Mouse (Mus musculus) intestine, embryonic 14.5 days (tissue): ENCODE results near the gene Lrmda. TPM values are rescaled to one million over a fixed set of nuclear protein-coding genes. Genes with fewer than 3 reads are reported as not detected.

Source experiments
- ATAC-seq: fragments of 200-750 bp; cut with Nextera tagmentation; replicated peaks from 2 replicates; pipeline ENCODE4 v1.8.0; 2017; ENCODE audit warnings: low read depth, moderate number of reproducible peaks, moderate TSS enrichment, moderate library complexity; ENCODE audit not compliant: low FRiP score, low TSS enrichment
- DNase-seq: peaks from one replicate; pipeline ENCODE4 v3.0.0-alpha.2; 2018; ENCODE audit warnings: low spot score
- H3K27ac ChIP-seq: fragments of 300-500 bp; sonication (generic); 2 replicates; pipeline ENCODE4 v1.5.1; 2014; ENCODE audit warnings: low read depth, mild to moderate bottlenecking, control low read depth
- H3K27me3 ChIP-seq: fragments of 300-500 bp; sonication (generic); replicated peaks from 2 replicates; pipeline ENCODE4 v1.6.1; 2014; ENCODE audit warnings: low read length, control low read depth; ENCODE audit not compliant: control insufficient read depth, insufficient read depth
- H3K36me3 ChIP-seq: fragments of 300-500 bp; sonication (generic); 2 replicates; pipeline ENCODE4 v1.6.1; 2014; ENCODE audit warnings: low read length, control low read depth; ENCODE audit not compliant: control insufficient read depth, insufficient read depth
- H3K4me1 ChIP-seq: fragments of 300-500 bp; sonication (generic); replicated peaks from 2 replicates; pipeline ENCODE4 v1.6.1; 2014; ENCODE audit warnings: low read length, control low read depth, mixed read lengths; ENCODE audit not compliant: control insufficient read depth, insufficient read depth
- H3K4me2 ChIP-seq: fragments of 300-500 bp; sonication (generic); 2 replicates; pipeline ENCODE4 v1.6.1; 2014; ENCODE audit warnings: low read length
- H3K4me3 ChIP-seq: fragments of 300-500 bp; sonication (generic); 2 replicates; pipeline ENCODE4 v1.5.1; 2014; ENCODE audit warnings: low read depth, low read length, control low read depth, mixed read lengths
- H3K9ac ChIP-seq: fragments of 300-500 bp; sonication (generic); 2 replicates; pipeline ENCODE4 v1.6.1; 2014; ENCODE audit warnings: mild to moderate bottlenecking, low read length
- H3K9me3 ChIP-seq: fragments of 300-500 bp; sonication (generic); 2 replicates; pipeline ENCODE4 v1.6.1; 2016; ENCODE audit warnings: low read length, control low read depth; ENCODE audit not compliant: control insufficient read depth
- WGBS: fragments of 180-500 bp; shearing (Covaris S2); extraction: QIAGEN DNeasy Blood & Tissue Kit; methylation state at CpG from one replicate; pipeline ENCODE4 v1.1.7; 2014; 5-methylcytosine and 5-hydroxymethylcytosine counted together
- polyA plus RNA-seq: library from polyadenylated mRNA; unstranded; fragments of >200 nt; fragmentation: Nextera tagmentation; extraction: Ambion mirVana; gene quantifications from 2 replicates; pipeline ENCODE4 v1.2.1, GENCODE M21; 2014

The Lrmda gene
- polyA plus RNA-seq, 1 experiment from 2014 or later: 0.70 TPM

DNA sequence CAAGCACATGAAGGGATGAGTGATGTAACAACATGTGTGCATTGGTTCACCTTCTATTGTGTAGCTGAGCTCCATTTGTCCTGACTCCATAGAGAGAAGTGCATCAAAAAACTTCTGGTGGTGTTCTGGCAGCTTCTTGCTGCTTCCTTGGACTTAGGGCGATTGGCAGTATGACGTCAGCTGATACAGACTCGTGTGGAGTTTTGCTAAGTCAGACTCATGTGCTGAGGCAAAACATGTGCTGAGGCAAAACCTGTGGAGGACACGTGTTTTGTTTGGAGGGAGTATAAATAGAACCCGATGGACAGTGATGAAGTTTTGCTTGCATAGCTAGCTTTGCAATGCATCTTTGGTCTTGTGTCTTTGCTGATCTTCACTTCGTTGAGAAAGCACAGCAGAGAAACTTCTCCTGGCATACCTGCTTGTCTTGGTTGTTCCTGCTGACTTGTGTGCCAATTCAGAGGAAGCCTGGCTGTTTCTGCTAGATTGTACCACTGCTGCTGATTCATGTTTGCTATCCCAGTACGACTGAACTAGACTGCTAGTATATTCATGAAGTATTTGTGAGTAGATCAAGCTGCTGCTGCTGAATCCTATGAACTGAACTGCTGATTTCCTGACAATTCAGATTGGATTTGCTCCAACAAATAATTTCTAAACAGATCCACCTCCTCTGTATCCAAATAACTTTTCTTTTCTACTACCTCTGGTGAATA lies 208.9 kb downstream of the Lrmda start:
- DNase-seq (no peak), ATAC-seq (no peak)
- Histone ChIP-seq H3K27ac (no peak overlapping the region), H3K9me3 (no peaks in the 10 kb centered on the region), H3K4me3 (no peak overlapping the region), H3K4me2 (no peak overlapping the region), H3K4me1 (no peaks in the 10 kb centered on the region), H3K27me3 (no peaks in the 10 kb centered on the region), H3K36me3 (no peaks in the 10 kb centered on the region), H3K9ac (no peak overlapping the region)
- 55% methylated on average over 7 of the region's 7 CpGs for WGBS

DNA sequence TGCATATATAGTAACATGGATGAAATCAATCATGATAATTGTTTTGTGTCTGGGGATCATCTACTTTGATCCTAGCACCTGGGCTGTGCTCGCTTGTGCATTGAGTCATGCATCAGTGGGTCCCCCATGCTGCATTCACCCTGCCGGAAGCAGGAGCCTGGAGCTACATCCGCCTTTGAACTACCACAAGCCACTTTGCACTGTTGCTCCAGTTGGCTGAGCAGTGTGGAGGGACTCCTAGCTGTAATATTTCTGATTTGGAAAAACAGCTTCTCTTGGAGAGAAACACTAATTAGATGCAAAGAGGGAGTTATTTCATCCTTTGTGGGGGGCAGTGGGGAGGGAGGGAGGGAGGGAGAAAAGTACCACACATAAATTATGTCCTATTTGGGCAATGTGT lies 220.8 kb downstream of the Lrmda start:
- H3K4me2 ChIP-seq: no peak overlapping the region
- H3K4me3 ChIP-seq: no peak overlapping the region
- no peaks in the 10 kb centered on the region for H3K4me1 ChIP-seq
- DNase-seq: no peak
- H3K27me3 ChIP-seq: no peaks in the 10 kb centered on the region
- H3K9ac ChIP-seq: no peak overlapping the region
- H3K36me3 ChIP-seq: no peaks in the 10 kb centered on the region
- no peaks in the 10 kb centered on the region for H3K9me3 ChIP-seq
- H3K27ac ChIP-seq: no peak overlapping the region
- ATAC-seq: no peak
- WGBS: 69% methylated on average over 3 of the region's 3 CpGs

DNA sequence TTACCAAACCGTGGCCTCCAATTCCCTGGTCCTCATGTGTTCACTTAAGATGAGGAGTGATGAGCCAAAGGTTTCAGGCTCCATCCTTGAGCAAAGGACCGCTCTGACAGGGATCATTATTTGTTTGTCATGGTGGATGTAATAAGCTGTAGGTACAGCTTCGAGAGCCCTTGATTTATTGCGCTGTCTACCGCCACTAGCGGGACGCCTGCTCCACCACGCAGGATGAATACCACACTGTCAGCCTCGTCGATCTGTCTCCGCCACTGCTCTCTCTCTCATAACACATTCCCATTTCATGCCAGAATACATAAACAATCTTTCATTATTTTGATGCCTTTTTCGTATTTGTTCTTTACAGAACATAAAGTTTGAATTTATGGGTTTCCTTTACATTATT lies 235.9 kb downstream of the Lrmda start:
- no peaks in the 10 kb centered on the region for H3K9me3 ChIP-seq
- whole genome bisulfite sequencing: 48% methylated on average over 12 of the region's 12 CpGs
- H3K27ac ChIP-seq: no peak overlapping the region
- no peak overlapping the region for H3K4me2 ChIP-seq
- H3K36me3 ChIP-seq: no peaks in the 10 kb centered on the region
- ATAC-seq (no peak), DNase-seq (no peak)
- no peak overlapping the region for H3K4me3 ChIP-seq
- no peaks in the 10 kb centered on the region for H3K27me3 ChIP-seq
- peaks cover 10% of the 10 kb centered on the region; the same call in 1 of the 2 replicates for H3K4me1 ChIP-seq
- H3K9ac ChIP-seq: no peak overlapping the region

DNA sequence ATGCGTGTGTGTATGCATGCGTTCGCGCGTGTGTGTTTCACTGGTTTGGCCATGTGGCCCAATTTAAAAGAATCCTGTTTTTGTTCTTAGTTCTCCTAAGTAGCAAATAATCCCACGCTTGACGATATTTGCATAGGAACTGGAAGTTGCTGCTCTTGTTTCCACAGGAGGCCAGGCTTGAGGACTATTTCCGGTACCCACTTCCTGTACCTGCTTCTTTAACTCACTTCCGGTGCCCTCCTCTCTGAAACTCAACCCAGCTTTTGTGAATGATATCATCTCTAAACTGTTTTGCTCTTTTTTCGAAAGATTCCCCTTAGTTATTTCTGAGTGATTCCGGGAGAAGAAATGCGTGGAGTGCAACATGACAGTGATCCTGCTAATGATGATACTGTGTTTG lies 236.8 kb downstream of the Lrmda start:
- DNase-seq: no peak
- H3K9me3 ChIP-seq: no peaks in the 10 kb centered on the region

DNA sequence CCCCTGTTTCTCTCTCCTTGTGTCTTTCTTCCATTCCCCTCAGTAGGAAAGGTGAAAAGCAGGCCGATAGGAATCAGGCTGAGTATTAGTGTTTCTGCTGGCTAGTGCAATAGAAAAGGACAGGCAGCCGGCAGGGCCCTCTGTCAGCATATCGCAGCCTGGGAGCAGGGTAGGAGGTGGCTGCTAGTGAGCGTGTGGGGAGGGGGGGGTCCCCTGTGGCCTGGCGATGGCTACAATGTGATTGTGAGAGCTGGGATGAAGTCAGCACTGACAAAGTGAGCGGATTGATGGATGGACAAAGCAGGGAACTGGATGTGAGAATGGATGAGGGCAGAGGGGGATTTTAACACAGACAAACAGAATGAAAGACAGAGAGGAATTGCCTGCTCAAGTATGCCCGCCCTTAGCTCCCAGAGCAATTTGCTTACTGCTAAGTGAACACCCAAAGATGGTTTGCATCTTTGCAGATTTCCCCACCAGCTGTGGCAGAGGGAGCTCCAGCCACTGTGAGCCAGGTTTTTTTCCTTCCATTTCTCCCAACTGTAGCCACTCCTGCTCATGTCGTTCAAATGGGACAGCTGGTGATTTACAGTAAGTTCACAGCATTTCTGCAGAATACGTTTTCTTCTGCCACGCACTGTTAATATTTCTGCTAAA lies 240.0 kb downstream of the Lrmda start:
- Histone ChIP-seq H3K27ac (no peak overlapping the region), H3K9me3 (no peaks in the 10 kb centered on the region), H3K4me2 (no peak overlapping the region), H3K27me3 (no peaks in the 10 kb centered on the region), H3K4me1 (peaks cover 10% of the 10 kb centered on the region; the same call in 1 of the 2 replicates), H3K9ac (no peak overlapping the region), H3K4me3 (no peak overlapping the region), H3K36me3 (no peaks in the 10 kb centered on the region)
- ATAC-seq (no peak), DNase-seq (no peak)
- 31% methylated on average over 10 of the region's 10 CpGs for whole genome bisulfite sequencing

More for the DNA sequence above, 236.8 kb downstream of the Lrmda start:
- H3K27ac ChIP-seq: no peak overlapping the region
- no peak for ATAC-seq
- no peaks in the 10 kb centered on the region for H3K27me3 ChIP-seq
- no peak overlapping the region for H3K9ac ChIP-seq
- no peaks in the 10 kb centered on the region for H3K36me3 ChIP-seq
- peaks cover 10% of the 10 kb centered on the region; the same call in 1 of the 2 replicates for H3K4me1 ChIP-seq
- H3K4me3 ChIP-seq: no peak overlapping the region
- H3K4me2 ChIP-seq: no peak overlapping the region
- WGBS: 90% methylated on average over 12 of the region's 12 CpGs

DNA sequence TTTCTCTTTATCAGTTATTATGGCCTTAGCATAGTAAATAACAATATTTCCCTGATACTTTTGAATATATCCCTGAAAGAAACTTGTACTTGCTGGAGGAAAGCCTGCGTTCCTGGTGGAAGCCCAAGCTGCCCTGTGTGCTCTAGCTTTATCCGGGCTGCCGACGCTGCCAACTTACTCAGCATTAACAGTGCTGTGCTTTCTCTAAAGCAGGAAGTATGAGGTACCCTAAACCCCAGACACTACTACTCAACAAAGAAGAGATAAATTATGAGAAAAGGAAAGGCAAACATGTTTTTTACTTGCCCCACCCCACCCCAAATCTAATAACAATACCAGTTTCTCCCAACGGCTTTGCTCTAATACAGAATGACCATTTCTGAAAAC lies 240.5 kb downstream of the Lrmda start:
- no peak overlapping the region for H3K27ac ChIP-seq
- no peaks in the 10 kb centered on the region for H3K36me3 ChIP-seq
- DNase-seq (no peak), ATAC-seq (no peak)
- H3K9me3 ChIP-seq: no peaks in the 10 kb centered on the region
- no peak overlapping the region for H3K4me2 ChIP-seq
- peaks cover 10% of the 10 kb centered on the region; the same call in 1 of the 2 replicates for H3K4me1 ChIP-seq
- H3K27me3 ChIP-seq: no peaks in the 10 kb centered on the region
- WGBS: 52% methylated on average over 5 of the region's 5 CpGs
- H3K9ac ChIP-seq: no peak overlapping the region
- H3K4me3 ChIP-seq: no peak overlapping the region

DNA sequence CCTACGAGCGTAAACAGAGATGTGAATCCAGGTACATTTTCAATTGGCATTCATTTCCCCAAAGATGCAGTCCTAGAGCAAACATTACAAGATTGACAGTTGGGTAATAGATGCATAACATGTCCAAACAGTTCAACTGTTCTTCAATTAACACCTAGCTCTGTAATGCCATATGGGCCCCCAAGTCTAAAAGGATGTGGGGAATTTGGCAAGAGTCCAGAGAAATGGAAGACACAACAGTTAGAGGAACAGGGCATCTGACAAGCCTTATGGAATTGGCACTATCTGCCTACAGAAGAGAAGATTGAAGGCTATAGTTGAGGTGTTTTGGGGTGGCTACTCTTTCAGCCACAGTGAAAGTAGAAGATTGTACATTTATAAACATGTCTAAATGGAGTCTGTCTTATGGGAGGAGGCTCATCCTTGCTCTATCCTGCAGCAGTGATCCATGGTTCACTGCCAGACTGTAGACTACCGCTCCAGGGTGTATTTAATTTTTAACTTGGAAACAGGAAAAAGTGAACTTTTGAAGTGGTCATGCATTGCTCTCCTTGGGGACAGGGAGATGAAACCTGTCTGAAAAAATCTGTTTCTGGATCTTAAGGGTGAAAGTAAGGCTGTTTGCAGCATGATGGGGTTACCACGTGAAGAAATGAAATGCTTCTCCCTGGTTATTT lies 245.9 kb downstream of the Lrmda start:
- Histone ChIP-seq H3K4me1 (no peaks in the 10 kb centered on the region), H3K4me2 (no peak overlapping the region), H3K9me3 (no peaks in the 10 kb centered on the region), H3K9ac (no peak overlapping the region), H3K27ac (no peak overlapping the region), H3K36me3 (no peaks in the 10 kb centered on the region), H3K4me3 (no peak overlapping the region), H3K27me3 (no peaks in the 10 kb centered on the region)
- DNase-seq (no peak), ATAC-seq (no peak)
- WGBS: 84% methylated on average over 4 of the region's 4 CpGs

DNA sequence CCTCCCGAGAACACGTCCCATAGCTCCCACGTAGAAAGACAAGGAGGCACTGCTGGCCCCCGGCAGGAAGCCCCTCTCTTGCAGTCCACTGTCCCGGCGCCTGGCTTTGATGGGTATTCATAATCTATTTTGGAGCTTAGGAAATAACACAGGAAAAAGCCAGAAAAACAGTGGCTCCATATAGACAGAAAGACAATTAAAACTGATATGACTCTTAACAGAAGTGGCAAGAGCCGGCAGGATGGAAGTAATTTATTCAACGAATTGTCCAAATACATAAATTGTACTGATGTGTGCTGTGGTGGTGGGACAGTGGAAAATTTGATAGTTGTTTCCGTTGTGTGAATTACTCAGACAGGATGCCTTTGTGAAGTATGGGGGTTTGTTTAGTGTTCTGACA lies 250.3 kb downstream of the Lrmda start:
- no peaks in the 10 kb centered on the region for H3K9me3 ChIP-seq
- H3K4me3 ChIP-seq: no peak overlapping the region
- no peak overlapping the region for H3K9ac ChIP-seq
- H3K27me3 ChIP-seq: no peaks in the 10 kb centered on the region
- ATAC-seq (no peak), DNase-seq (peak; percentile 46)
- H3K4me1 ChIP-seq: no peaks in the 10 kb centered on the region
- no peak overlapping the region for H3K4me2 ChIP-seq
- no peaks in the 10 kb centered on the region for H3K36me3 ChIP-seq
- WGBS: 66% methylated on average over 9 of the region's 9 CpGs
- no peak overlapping the region for H3K27ac ChIP-seq
